Comparison of ENCODE assay signal across 11 mouse cellular contexts in genomic region chr5:7345011-7345389, GRCm38 (mm10). TPM values are rescaled to one million over a fixed set of nuclear protein-coding genes. Genes with fewer than 3 reads are reported as not detected.
DNase-seq lines count a peak whose midpoint lies in the region; ATAC-seq and TF ChIP-seq lines count a peak whose summit lies in the region.
"Had no signal": no experiment of that assay in that cellular context is flagged by ENCODE, and none has a peak within 500 bp of the region (broad histone marks: within the 10 kb centered on the region; RNA-seq: fewer than 3 reads in every experiment).

No protein-coding gene starts in this region.

- 2% methylated on average over 11 of the region's 11 CpGs for WGBS in cerebellum, adult 2 months
- WGBS in lung, embryonic 16.5 days: under 1% methylated on average over 11 of the region's 11 CpGs
- WGBS in limb, embryonic 13.5 days: under 1% methylated on average over 11 of the region's 11 CpGs
- WGBS in stomach, embryonic 14.5 days: 2% methylated on average over 11 of the region's 11 CpGs

- no peak overlapping the region for H3K27ac ChIP-seq in cerebellum, adult 2 months (ENCODE audit: insufficient read depth, low read length)
- H3K27ac ChIP-seq in lung, embryonic 16.5 days (ENCODE audit: low read length): peak overlapping the region; percentile 77
- H3K27ac ChIP-seq in limb, embryonic 13.5 days: no peak overlapping the region
- no peak overlapping the region for H3K27ac ChIP-seq in stomach, embryonic 14.5 days (ENCODE audit: low read length)

- no peak for TF ChIP-seq CTCF in cerebellum, adult 2 months (IDR thresholded peaks at IDR 0.05; ENCODE audit: borderline replicate concordance, insufficient read depth, low read depth, low read length)

- H3K4me1 ChIP-seq in cerebellum, adult 2 months (ENCODE audit: control insufficient read depth, insufficient read depth, low read length): no peaks in the 10 kb centered on the region
- H3K4me1 ChIP-seq in lung, embryonic 16.5 days (replicated peaks; ENCODE audit: control insufficient read depth, insufficient read depth, low read length): no peaks in the 10 kb centered on the region
- H3K4me1 ChIP-seq in limb, embryonic 13.5 days: peaks cover 11% of the 10 kb centered on the region
- no peaks in the 10 kb centered on the region for H3K4me1 ChIP-seq in stomach, embryonic 14.5 days (ENCODE audit: control insufficient read depth, insufficient read depth, low read length)

- TF ChIP-seq POLR2A in cerebellum, adult 2 months (IDR thresholded peaks at IDR 0.05; ENCODE audit: borderline replicate concordance, insufficient read depth, low read length): no peak

- H3K9me3 ChIP-seq in lung, embryonic 16.5 days (ENCODE audit: control insufficient read depth, low read length): no peaks in the 10 kb centered on the region
- no peaks in the 10 kb centered on the region for H3K9me3 ChIP-seq in limb, embryonic 13.5 days
- H3K9me3 ChIP-seq in stomach, embryonic 14.5 days (ENCODE audit: control insufficient read depth, low read depth, low read length): no peaks in the 10 kb centered on the region

- H3K4me2 ChIP-seq in lung, embryonic 16.5 days (ENCODE audit: low read depth, low read length): peak overlapping the region; percentile 78
- H3K4me2 ChIP-seq in limb, embryonic 13.5 days (replicated peaks): peak overlapping the region; percentile 96
- peak overlapping the region; percentile 95 for H3K4me2 ChIP-seq in stomach, embryonic 14.5 days (replicated peaks; ENCODE audit: low read depth, low read length)

- H3K9ac ChIP-seq in lung, embryonic 16.5 days (ENCODE audit: low read length): peak overlapping the region; percentile 59
- peak overlapping the region; percentile 64 for H3K9ac ChIP-seq in limb, embryonic 13.5 days
- H3K9ac ChIP-seq in stomach, embryonic 14.5 days (replicated peaks; ENCODE audit: low read depth, low read length): 0 out of 2 replicates have a peak overlapping the region, but pooled peaks have one; percentile 15

- no peaks in the 10 kb centered on the region for H3K27me3 ChIP-seq in cerebellum, adult 2 months (ENCODE audit: control insufficient read depth, insufficient read depth, low read length)
- no peaks in the 10 kb centered on the region for H3K27me3 ChIP-seq in lung, embryonic 16.5 days (ENCODE audit: control insufficient read depth, insufficient read depth, low read depth, low read length)
- peaks cover 8% of the 10 kb centered on the region for H3K27me3 ChIP-seq in limb, embryonic 13.5 days
- no peaks in the 10 kb centered on the region for H3K27me3 ChIP-seq in stomach, embryonic 14.5 days (ENCODE audit: control insufficient read depth, insufficient read depth, low read length)

- peak overlapping the region; percentile 6 for H3K4me3 ChIP-seq in cerebellum, adult 2 months (replicated peaks; ENCODE audit: insufficient read depth, low read depth, low read length)
- H3K4me3 ChIP-seq in lung, embryonic 16.5 days (ENCODE audit: low read length): peak overlapping the region; percentile 53
- peak overlapping the region; percentile 54 for H3K4me3 ChIP-seq in limb, embryonic 13.5 days
- H3K4me3 ChIP-seq in stomach, embryonic 14.5 days (ENCODE audit: low read depth, low read length): peak overlapping the region; percentile 55

- no peak for DNase-seq in cerebellum, adult 2 months
- no peak for DNase-seq in lung, postnatal 4 days
- DNase-seq in adrenal gland, adult 8-10 months: no peak

- no peaks in the 10 kb centered on the region for H3K36me3 ChIP-seq in lung, embryonic 16.5 days (ENCODE audit: control insufficient read depth, insufficient read depth, low read length)
- H3K36me3 ChIP-seq in limb, embryonic 13.5 days: no peaks in the 10 kb centered on the region
- no peaks in the 10 kb centered on the region for H3K36me3 ChIP-seq in stomach, embryonic 14.5 days (ENCODE audit: control insufficient read depth, insufficient read depth, low read length)

- ATAC-seq in cerebellum, adult (ENCODE audit: insufficient number of reproducible peaks, low FRiP score, low TSS enrichment): no peak; the same call in 1 of the 2 replicates
- peak; percentile 63 for ATAC-seq in lung, embryonic 16.5 days (ENCODE audit: low read depth)
- ATAC-seq in limb, embryonic 13.5 days (ENCODE audit: low FRiP score, low read depth): peak; percentile 41; the same call in 1 of the 2 replicates
- ATAC-seq in stomach, embryonic 14.5 days (ENCODE audit: insufficient number of reproducible peaks, insufficient read depth, low FRiP score, low read depth): peak; percentile 66
- no peak for ATAC-seq in erythroblast, adult 5-6 weeks (replicated peaks; ENCODE audit: low FRiP score, poor library complexity, severe bottlenecking)

RNA-seq across cellular contexts. Expression of gene Zfp804b, which starts 0.4 kb away (rescaled TPM):
- polyA plus RNA-seq in cerebellum, adult 2 months (2012; rRNA removed): 0.05 and 0.11 TPM in 2 replicates
- polyA plus RNA-seq in lung, embryonic 16.5 days (2015; fragmentation: Nextera tagmentation; extraction: Ambion mirVana): 0.85 and 1.2 TPM in 2 replicates
- polyA plus RNA-seq in limb, embryonic 13.5 days (2015; fragmentation: Nextera tagmentation; extraction: Ambion mirVana): 0.28 and 0.29 TPM in 2 replicates
- 0.81 and 1.0 TPM in 2 replicates for polyA plus RNA-seq in stomach, embryonic 14.5 days (2014; fragmentation: Nextera tagmentation; extraction: Ambion mirVana)
- total RNA-seq in erythroblast, adult 5-6 weeks (2015; ENCODE audit: low replicate concordance): not detected in 2 replicates
- not detected in 2 replicates for total RNA-seq in erythroblast, adult 5-6 weeks (2017; ENCODE audit: low replicate concordance)
- total RNA-seq in adrenal gland, adult 8-10 months (2022): under 1 TPM in 2 of 4 experiments, not detected in 2; 0.09 to 0.11 TPM
- total RNA-seq: adrenal gland, postnatal 25 days had no signal
- polyA plus RNA-seq: large intestine, adult 2 months; spleen, adult 2 months had no signal

RNA-seq across cellular contexts. Expression of gene Tex47, which starts 41.1 kb away (rescaled TPM):
- not detected in 2 replicates for polyA plus RNA-seq in cerebellum, adult 2 months (2012; rRNA removed)
- polyA plus RNA-seq in lung, embryonic 16.5 days (2015; fragmentation: Nextera tagmentation; extraction: Ambion mirVana): 0.45 and 0.53 TPM in 2 replicates
- polyA plus RNA-seq in limb, embryonic 13.5 days (2015; fragmentation: Nextera tagmentation; extraction: Ambion mirVana): 0.18 TPM in 1 of 2 replicates, not detected in the other
- polyA plus RNA-seq in stomach, embryonic 14.5 days (2014; fragmentation: Nextera tagmentation; extraction: Ambion mirVana): 0.42 and 0.82 TPM in 2 replicates
- total RNA-seq in erythroblast, adult 5-6 weeks (2015; ENCODE audit: low replicate concordance): not detected in 2 replicates
- 0.42 TPM in 1 of 2 replicates, not detected in the other for total RNA-seq in erythroblast, adult 5-6 weeks (2017; ENCODE audit: low replicate concordance)
- not detected for total RNA-seq in adrenal gland, adult 8-10 months (2022)
- total RNA-seq: adrenal gland, postnatal 25 days had no signal
- polyA plus RNA-seq: large intestine, adult 2 months; spleen, adult 2 months had no signal

Comparison
In these comparisons a context has a peak if more than half of its experiments do, and no peak if none do; other contexts are left out.
1. ATAC-seq: peak in lung, embryonic 16.5 days (single experiment), limb, embryonic 13.5 days (single experiment) and stomach, embryonic 14.5 days (single experiment); none in cerebellum, adult (single experiment) and erythroblast, adult 5-6 weeks (single experiment).
2. Peak in every context shown above with its lines, with median percentiles within 50 percentile points of each other: H3K4me3 ChIP-seq, H3K4me2 ChIP-seq and H3K9ac ChIP-seq.